Mouse (Mus musculus): ENCODE data around the gene Dixdc1. TPM values are rescaled to one million over a fixed set of nuclear protein-coding genes. Genes with fewer than 3 reads are reported as not detected.

Dixdc1 gene
- total and polyA plus RNA-seq, 3 experiments: 0.07 TPM; not detected in 2

DNA sequence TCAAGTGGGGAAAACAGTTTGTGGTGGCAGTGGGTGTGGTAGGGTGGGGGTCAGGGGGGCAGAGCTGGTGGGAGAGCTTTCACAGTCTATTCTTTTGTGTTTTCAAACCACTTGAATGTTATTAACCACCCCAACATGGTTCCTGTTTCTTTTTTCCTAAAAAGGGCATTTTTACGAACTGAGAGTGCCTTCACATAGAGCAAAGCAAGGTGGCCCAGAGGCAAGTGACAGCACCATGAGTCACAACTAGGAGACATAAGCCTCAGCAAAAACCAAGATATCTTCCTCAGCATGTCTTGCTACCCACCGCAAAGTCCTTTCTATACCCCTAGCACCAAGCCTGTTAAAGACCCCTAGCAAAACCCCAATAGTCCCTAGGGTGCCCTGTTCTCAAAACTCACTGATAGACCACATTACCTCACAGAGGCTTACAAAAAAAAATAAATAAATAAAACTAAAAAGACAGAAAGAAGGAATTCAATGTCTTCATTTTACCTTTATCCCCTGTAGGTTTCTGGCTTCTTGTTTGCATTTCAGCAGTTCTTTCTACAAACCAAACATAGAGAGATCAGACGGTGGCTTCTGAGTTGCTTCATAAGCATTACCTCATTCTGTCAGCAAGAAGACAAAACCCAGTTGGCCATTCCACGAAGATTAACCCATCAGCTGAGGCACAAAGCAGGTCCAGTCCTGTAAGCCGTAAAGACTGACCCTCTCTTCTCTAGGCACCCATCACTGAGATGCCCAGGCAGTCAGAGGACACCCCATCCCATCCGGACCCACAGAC is 52.3 kb downstream of the Dixdc1 start:
- peaks cover 11 to 19% of the 10 kb centered on the region in 2 experiments for H3K27me3 ChIP-seq (ENCODE audit: control insufficient read depth in 1 of 2, insufficient read depth in 2 of 2, low read length in 2 of 2)
- H3K79me2 ChIP-seq (ENCODE audit: control insufficient read depth, insufficient read depth, low read length, poor library complexity): no peaks in the 10 kb centered on the region
- H3K4me3 ChIP-seq (ENCODE audit: control insufficient read depth in 1 of 2, insufficient read depth in 1 of 2, low read depth in 2 of 2, low read length in 2 of 2): no peak overlapping the region
- H3K4me1 ChIP-seq (ENCODE audit: control insufficient read depth in 1 of 2, insufficient read depth in 2 of 2, low read length in 2 of 2): no peaks in the 10 kb centered on the region
- no peaks in the 10 kb centered on the region for H3K36me3 ChIP-seq (ENCODE audit: control insufficient read depth in 1 of 2, insufficient read depth in 2 of 2, low read length in 2 of 2)
- H3K9me3 ChIP-seq (replicated peaks; ENCODE audit: insufficient read depth, low read length): no peaks in the 10 kb centered on the region
- DNase-seq (ENCODE audit: low read depth, low spot score): no peak
- TF ChIP-seq ETS1 (IDR thresholded peaks at IDR 0.05; ENCODE audit: low read depth, low read length): no peak
- no peak overlapping the region for H3K27ac ChIP-seq (ENCODE audit: control insufficient read depth, low read depth, low read length)
- no peak overlapping the region for H3K9ac ChIP-seq (ENCODE audit: control insufficient read depth, low read depth, low read length, poor library complexity, severe bottlenecking)

DNA sequence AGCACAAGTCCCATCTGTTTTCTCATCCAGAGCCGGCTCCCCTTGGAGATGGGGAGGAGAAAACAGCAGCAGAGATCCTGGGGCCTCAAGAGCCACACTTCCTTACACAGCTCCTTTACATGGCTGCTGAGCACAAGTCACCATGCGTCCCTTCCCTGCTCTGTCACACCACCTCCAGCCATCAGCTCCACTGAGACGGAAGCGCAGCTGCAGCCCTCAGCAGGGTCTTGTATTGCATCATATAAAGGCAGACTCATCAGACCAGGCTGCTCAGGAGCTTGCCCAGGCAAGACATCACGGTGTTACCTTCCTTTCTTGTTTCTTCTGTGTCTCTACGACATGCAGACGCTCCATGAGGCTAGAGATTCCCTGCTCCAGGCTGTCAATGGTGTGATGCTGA is 57.6 kb downstream of the Dixdc1 start:
- Histone ChIP-seq H3K27ac (ENCODE audit: control insufficient read depth, low read depth, low read length) (no peak overlapping the region), H3K4me3 (ENCODE audit: control insufficient read depth in 1 of 2, insufficient read depth in 1 of 2, low read depth in 2 of 2, low read length in 2 of 2) (no peak overlapping the region), H3K79me2 (ENCODE audit: control insufficient read depth, insufficient read depth, low read length, poor library complexity) (no peaks in the 10 kb centered on the region), H3K27me3 (ENCODE audit: control insufficient read depth in 1 of 2, insufficient read depth in 2 of 2, low read length in 2 of 2) (peaks cover 25 to 29% of the 10 kb centered on the region in 2 experiments), H3K9ac (ENCODE audit: control insufficient read depth, low read depth, low read length, poor library complexity, severe bottlenecking) (no peak overlapping the region), H3K9me3 (replicated peaks; ENCODE audit: insufficient read depth, low read length) (no peaks in the 10 kb centered on the region), H3K4me1 (ENCODE audit: control insufficient read depth in 1 of 2, insufficient read depth in 2 of 2, low read length in 2 of 2) (no peaks in the 10 kb centered on the region), H3K36me3 (ENCODE audit: control insufficient read depth in 1 of 2, insufficient read depth in 2 of 2, low read length in 2 of 2) (no peaks in the 10 kb centered on the region)
- no peak for TF ChIP-seq E2F4 (IDR thresholded peaks at IDR 0.05; ENCODE audit: borderline replicate concordance, low read depth, low read length)
- no peak for TF ChIP-seq UBTF (IDR thresholded peaks at IDR 0.05; ENCODE audit: borderline replicate concordance, insufficient read depth, low read depth, low read length)
- no peak for TF ChIP-seq TBP (IDR thresholded peaks at IDR 0.05; ENCODE audit: low read depth, low read length)
- TF ChIP-seq BHLHE40 (IDR thresholded peaks at IDR 0.05; ENCODE audit: borderline replicate concordance, low read depth, low read length): no peak
- no peak for TF ChIP-seq SMC3 (IDR thresholded peaks at IDR 0.05; ENCODE audit: low read depth, low read length)
- TF ChIP-seq CTCF (IDR thresholded peaks at IDR 0.05 in 2 of 3, conservative IDR thresholded peaks at IDR 0.05 in 1 of 3; ENCODE audit: control insufficient read depth in 1 of 3, insufficient read depth in 1 of 3, low read depth in 2 of 3, low read length in 3 of 3, poor library complexity in 1 of 3, severe bottlenecking in 1 of 3): no peak
- TF ChIP-seq RCOR1 (IDR thresholded peaks at IDR 0.05; ENCODE audit: low read depth, low read length): no peak
- TF ChIP-seq MXI1 (IDR thresholded peaks at IDR 0.05; ENCODE audit: low read depth, low read length): no peak
- no peak for TF ChIP-seq CHD1 (IDR thresholded peaks at IDR 0.05; ENCODE audit: low read depth, low read length)
- TF ChIP-seq MAX (IDR thresholded peaks at IDR 0.05; ENCODE audit: low read length): no peak
- no peak for TF ChIP-seq ETS1 (IDR thresholded peaks at IDR 0.05; ENCODE audit: low read depth, low read length)
- TF ChIP-seq MYC (IDR thresholded peaks at IDR 0.05; ENCODE audit: low read depth, low read length): no peak
- TF ChIP-seq MEF2A (IDR thresholded peaks at IDR 0.05; ENCODE audit: extremely low read depth, insufficient replicate concordance, low read depth, low read length, poor library complexity, severe bottlenecking): no peak
- DNase-seq (ENCODE audit: low read depth, low spot score): no peak

DNA sequence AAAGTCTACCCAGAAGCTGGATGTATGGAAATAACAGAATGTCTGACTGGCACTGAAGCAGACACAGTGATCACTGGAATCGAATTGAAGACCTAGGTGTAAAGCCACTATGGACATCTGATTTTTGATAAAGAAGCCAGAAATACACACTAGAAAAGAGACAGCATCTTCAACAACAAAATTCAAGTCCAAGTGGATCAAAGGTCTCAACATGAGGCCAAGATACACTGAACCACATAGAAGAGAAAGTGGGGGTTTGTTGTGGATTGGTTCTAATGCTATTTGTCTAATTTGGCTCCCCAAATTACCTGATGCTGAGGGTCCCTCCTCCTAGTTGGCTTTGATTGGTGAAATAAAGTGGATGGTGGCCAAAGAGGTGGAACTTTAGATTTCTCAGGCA is 59.9 kb downstream of the Dixdc1 start:
- TF ChIP-seq MAZ (IDR thresholded peaks at IDR 0.05; ENCODE audit: low read depth, low read length) (no peak), UBTF (IDR thresholded peaks at IDR 0.05; ENCODE audit: borderline replicate concordance, insufficient read depth, low read depth, low read length) (no peak), NRF1 (IDR thresholded peaks at IDR 0.05; ENCODE audit: insufficient read depth, low read depth, low read length, poor library complexity, severe bottlenecking) (no peak), POLR2A (IDR thresholded peaks at IDR 0.05; ENCODE audit: control insufficient read depth in 1 of 2, insufficient read depth in 1 of 2, low read depth in 1 of 2, low read length in 2 of 2, poor library complexity in 1 of 2) (no peak), HCFC1 (IDR thresholded peaks at IDR 0.05; ENCODE audit: low read depth, low read length) (no peak), ZMIZ1 (IDR thresholded peaks at IDR 0.05; ENCODE audit: low read depth, low read length) (no peak), BHLHE40 (IDR thresholded peaks at IDR 0.05; ENCODE audit: borderline replicate concordance, low read depth, low read length) (no peak), SMC3 (IDR thresholded peaks at IDR 0.05; ENCODE audit: low read depth, low read length) (no peak), POLR2AphosphoS5 (IDR thresholded peaks at IDR 0.05; ENCODE audit: borderline replicate concordance, low read depth, low read length) (no peak), ETS1 (IDR thresholded peaks at IDR 0.05; ENCODE audit: low read depth, low read length) (no peak), USF1 (IDR thresholded peaks at IDR 0.05; ENCODE audit: low read depth, low read length) (no peak), TCF12 (IDR thresholded peaks at IDR 0.05; ENCODE audit: low read depth, low read length) (no peak)
- Histone ChIP-seq H3K79me2 (ENCODE audit: control insufficient read depth, insufficient read depth, low read length, poor library complexity) (no peaks in the 10 kb centered on the region), H3K27me3 (ENCODE audit: control insufficient read depth in 1 of 2, insufficient read depth in 2 of 2, low read length in 2 of 2) (peaks cover 22 to 29% of the 10 kb centered on the region in 2 experiments)

More for the DNA sequence above, 59.9 kb downstream of the Dixdc1 start:
- Histone ChIP-seq H3K9ac (ENCODE audit: control insufficient read depth, low read depth, low read length, poor library complexity, severe bottlenecking) (no peak overlapping the region), H3K4me3 (ENCODE audit: control insufficient read depth in 1 of 2, insufficient read depth in 1 of 2, low read depth in 2 of 2, low read length in 2 of 2) (no peak overlapping the region), H3K9me3 (replicated peaks; ENCODE audit: insufficient read depth, low read length) (no peaks in the 10 kb centered on the region), H3K27ac (ENCODE audit: control insufficient read depth, low read depth, low read length) (no peak overlapping the region), H3K4me1 (ENCODE audit: control insufficient read depth in 1 of 2, insufficient read depth in 2 of 2, low read length in 2 of 2) (no peaks in the 10 kb centered on the region), H3K36me3 (ENCODE audit: control insufficient read depth in 1 of 2, insufficient read depth in 2 of 2, low read length in 2 of 2) (no peaks in the 10 kb centered on the region)
- no peak for DNase-seq (ENCODE audit: low read depth, low spot score)
